Mouse (Mus musculus): ENCODE data around the gene Tenm3.

GRCm38 (mm10) chr8:48348386-48348785, 495.4 kb downstream of the Tenm3 start:
- TF ChIP-seq EP300 (IDR thresholded peaks at IDR 0.05; ENCODE audit: low read depth) (no peak), CTCF (IDR thresholded peaks at IDR 0.05; ENCODE audit: low read depth) (no peak)
